Mouse (Mus musculus) embryonic facial prominence, embryonic 10.5 days (tissue): ENCODE measurements at regions not wholly inside any gene's neighbourhood (a gene's known extent, or its start where the extent isn't known, plus 50 kb on each side); places are given as distances from the start of the nearest gene placed in this dataset.

Experiments used
- DNase-seq: peaks from one replicate; pipeline ENCODE4 v3.0.0-alpha.2; 2017; ENCODE audit warnings: low spot score
- H3K27ac ChIP-seq: fragments of 300-500 bp; sonication (generic); replicated peaks from 2 replicates; pipeline ENCODE4 v1.5.1; 2016; ENCODE audit warnings: mild to moderate bottlenecking
- H3K27me3 ChIP-seq: fragments of 300-500 bp; sonication (generic); replicated peaks from 2 replicates; pipeline ENCODE4 v1.6.1; 2016; ENCODE audit warnings: low read depth, mild to moderate bottlenecking; ENCODE audit not compliant: poor library complexity, severe bottlenecking
- H3K36me3 ChIP-seq: fragments of 300-500 bp; sonication (generic); replicated peaks from 2 replicates; pipeline ENCODE4 v1.6.1; 2016; ENCODE audit warnings: mild to moderate bottlenecking, moderate library complexity
- H3K4me1 ChIP-seq: fragments of 300-500 bp; sonication (generic); 2 replicates; pipeline ENCODE4 v1.6.1; 2016
- H3K4me3 ChIP-seq: fragments of 300-500 bp; sonication (generic); 2 replicates; pipeline ENCODE4 v1.5.1; 2016; ENCODE audit warnings: mild to moderate bottlenecking, moderate library complexity
- H3K9me3 ChIP-seq: fragments of 300-500 bp; sonication (generic); 2 replicates; pipeline ENCODE4 v1.6.1; 2016; ENCODE audit warnings: mild to moderate bottlenecking
- WGBS: fragments of 180-500 bp; shearing (Covaris S2); methylation state at CpG from one replicate; pipeline ENCODE4 v1.1.7; 2016; 5-methylcytosine and 5-hydroxymethylcytosine counted together

GRCm38 (mm10) chrX:9738904-9739303 is 76.1 kb upstream of the Dynlt3 start:
- Histone ChIP-seq H3K27me3 (no peaks in the 10 kb centered on the region), H3K4me1 (no peaks in the 10 kb centered on the region), H3K4me3 (no peak overlapping the region), H3K9me3 (no peaks in the 10 kb centered on the region), H3K27ac (no peak overlapping the region), H3K36me3 (no peaks in the 10 kb centered on the region)
- WGBS, result 91% methylated on average over 2 of the region's 2 CpGs
- DNase-seq, result no peak

DNA sequence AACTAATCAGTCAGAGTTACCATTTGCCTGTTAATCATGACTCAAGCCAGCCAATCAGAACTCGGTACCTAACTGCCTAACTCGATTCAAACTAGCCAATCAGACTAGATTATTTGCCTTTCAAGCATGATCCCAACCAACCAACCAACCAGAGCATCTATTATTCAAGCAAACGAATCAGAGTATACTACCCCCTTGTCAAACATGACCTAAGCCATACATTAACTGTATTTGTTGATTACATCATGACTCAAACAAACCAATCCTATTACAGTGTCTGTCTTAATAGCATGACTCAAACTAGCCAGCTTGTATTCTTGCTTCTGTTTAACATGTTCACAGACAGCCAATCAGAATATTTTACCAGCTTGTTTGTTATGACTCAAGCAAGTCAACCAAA is 79.7 kb upstream of the Dynlt3 start:
- Histone ChIP-seq H3K27ac (no peak overlapping the region), H3K36me3 (no peaks in the 10 kb centered on the region), H3K9me3 (no peaks in the 10 kb centered on the region), H3K27me3 (no peaks in the 10 kb centered on the region), H3K4me3 (no peak overlapping the region), H3K4me1 (no peaks in the 10 kb centered on the region)
- WGBS, result 79% methylated on average over 3 of the region's 3 CpGs
- DNase-seq, result no peak

- DNase-seq, result peak; percentile 62
- Histone ChIP-seq H3K36me3 (no peaks in the 10 kb centered on the region), H3K4me3 (peak overlapping the region; percentile 50), H3K4me1 (no peaks in the 10 kb centered on the region), H3K27ac (no peak overlapping the region), H3K9me3 (no peaks in the 10 kb centered on the region), H3K27me3 (no peaks in the 10 kb centered on the region)
- WGBS, result 24% methylated on average over 27 of the region's 27 CpGs
Observed at GRCm38 (mm10) chrX:9747305-9747938, 84.6 kb upstream of the Dynlt3 start.

DNA sequence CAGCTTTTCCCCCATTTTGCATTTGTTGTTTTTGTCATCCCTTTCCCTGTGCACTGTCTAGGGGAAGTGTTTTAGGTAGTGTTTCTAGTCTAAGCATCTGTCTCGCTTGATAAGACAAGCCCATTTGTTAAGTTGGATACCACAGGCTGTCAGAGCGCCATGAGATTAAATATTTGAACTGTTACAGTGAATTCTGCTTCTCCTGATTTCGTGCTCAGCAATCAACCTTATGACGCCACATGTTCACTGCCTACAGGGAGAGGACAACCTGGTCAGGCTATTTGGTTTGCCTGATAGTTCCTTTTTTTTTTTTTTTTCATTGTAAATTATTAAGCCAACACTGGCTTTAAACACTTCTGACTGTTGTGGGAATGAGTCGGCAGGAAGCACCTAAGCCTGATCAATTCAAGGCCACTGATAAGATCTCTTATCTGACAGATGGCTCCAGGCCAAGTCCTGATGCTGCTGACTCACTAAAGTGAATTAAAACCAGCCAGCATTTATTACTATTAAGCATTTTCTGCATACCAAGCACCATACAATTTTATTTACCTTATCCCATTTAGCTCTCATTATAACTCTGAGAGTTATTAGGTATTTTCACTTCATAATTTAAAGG is 90.3 kb upstream of the Dynlt3 start:
- H3K36me3 ChIP-seq, result no peaks in the 10 kb centered on the region
- no peaks in the 10 kb centered on the region for H3K9me3 ChIP-seq
- no peaks in the 10 kb centered on the region for H3K4me1 ChIP-seq
- DNase-seq, result no peak
- H3K27me3 ChIP-seq, result no peaks in the 10 kb centered on the region
- no peak overlapping the region for H3K27ac ChIP-seq
- H3K4me3 ChIP-seq, result no peak overlapping the region
- 64% methylated on average over 5 of the region's 5 CpGs for WGBS

DNA sequence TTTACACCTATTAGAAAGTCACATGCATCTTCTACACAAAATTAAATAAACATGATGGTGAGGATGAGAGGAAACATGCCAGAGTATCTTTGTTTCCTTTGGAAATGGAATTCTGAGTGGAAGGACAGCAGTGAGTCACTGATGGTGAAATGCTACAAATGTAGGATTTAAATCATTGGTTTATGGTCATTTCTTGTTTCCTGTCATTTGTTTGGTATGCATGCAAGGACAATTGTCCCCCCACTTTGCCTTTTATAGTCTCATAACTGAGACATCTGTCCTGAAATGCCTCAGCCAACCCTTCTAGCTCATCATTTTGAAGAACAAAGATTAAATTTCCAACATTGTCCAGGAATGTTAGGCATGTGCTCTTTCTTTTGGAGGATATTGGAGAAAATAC is 77.2 kb upstream of the Hypm start:
- Histone ChIP-seq H3K36me3 (no peaks in the 10 kb centered on the region), H3K4me3 (no peak overlapping the region), H3K27me3 (no peaks in the 10 kb centered on the region), H3K4me1 (no peaks in the 10 kb centered on the region), H3K27ac (no peak overlapping the region), H3K9me3 (no peaks in the 10 kb centered on the region)
- no peak for DNase-seq

DNA sequence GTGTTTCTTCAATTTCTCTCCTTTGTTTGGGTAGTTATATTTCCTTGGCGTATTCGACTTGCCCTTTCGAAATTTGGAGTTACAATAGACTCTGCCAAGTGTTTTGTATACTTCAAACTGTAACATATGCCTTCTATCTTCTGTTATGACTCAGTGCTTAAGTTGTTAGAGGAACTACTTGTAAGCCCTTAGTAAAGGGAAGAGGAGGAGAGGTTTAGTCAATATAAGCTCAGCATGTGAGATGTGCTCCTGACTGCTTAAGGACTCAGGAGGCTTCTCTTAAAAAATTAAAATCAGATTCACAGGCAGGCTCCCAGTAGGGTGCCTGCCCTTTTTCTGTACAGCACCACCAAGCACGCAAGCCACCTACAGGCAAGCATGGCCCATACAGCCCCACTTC is 69.2 kb upstream of the Hypm start:
- H3K27me3 ChIP-seq, result no peaks in the 10 kb centered on the region
- WGBS, result 85% methylated on average over 4 of the region's 4 CpGs
- no peak overlapping the region for H3K4me3 ChIP-seq
- no peaks in the 10 kb centered on the region for H3K9me3 ChIP-seq
- DNase-seq, result no peak
- H3K27ac ChIP-seq, result no peak overlapping the region
- no peaks in the 10 kb centered on the region for H3K36me3 ChIP-seq
- H3K4me1 ChIP-seq, result no peaks in the 10 kb centered on the region

DNA sequence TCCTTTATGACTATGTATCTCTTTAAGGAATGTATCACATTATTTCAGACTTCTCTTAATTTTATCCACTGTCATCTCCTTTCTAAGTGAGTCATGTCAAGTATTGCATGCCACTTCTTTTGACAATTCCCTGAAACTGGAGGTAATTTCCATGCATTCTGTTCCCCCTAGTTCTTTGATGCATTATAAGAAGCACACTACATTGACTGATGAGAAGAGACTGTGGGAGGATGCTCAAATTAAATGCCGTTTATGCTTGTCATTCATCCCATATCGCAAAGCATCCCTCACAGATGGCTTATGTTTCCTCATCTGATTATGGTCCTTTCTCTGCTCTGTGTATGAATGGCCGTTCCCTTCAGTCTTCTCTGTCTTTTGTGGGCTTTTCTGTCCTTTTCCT is 57.2 kb upstream of the Hypm start:
- no peaks in the 10 kb centered on the region for H3K36me3 ChIP-seq
- no peak overlapping the region for H3K4me3 ChIP-seq
- H3K4me1 ChIP-seq, result no peaks in the 10 kb centered on the region
- no peaks in the 10 kb centered on the region for H3K9me3 ChIP-seq
- WGBS, result 79% methylated on average over 3 of the region's 3 CpGs
- DNase-seq, result no peak
- no peaks in the 10 kb centered on the region for H3K27me3 ChIP-seq
- H3K27ac ChIP-seq, result no peak overlapping the region
